ENCODE assay signal across 14 mouse cellular contexts in genomic region chr19:47492422-47492821, GRCm38 (mm10). TPM values are rescaled to one million over a fixed set of nuclear protein-coding genes. Genes with fewer than 3 reads are reported as not detected.
DNase-seq lines count a peak whose midpoint lies in the region; ATAC-seq lines count a peak whose summit lies in the region.
"Had no signal": no experiment of that assay in that cellular context is flagged by ENCODE, and none has a peak within 500 bp of the region (broad histone marks: within the 10 kb centered on the region; RNA-seq: fewer than 3 reads in every experiment).

No protein-coding gene starts in this region.

- no peak overlapping the region for H3K4me2 ChIP-seq in forebrain, embryonic 16.5 days (ENCODE audit: low read length)
- no peak overlapping the region for H3K4me2 ChIP-seq in neural tube, embryonic 11.5 days (ENCODE audit: low read depth)
- H3K4me2 ChIP-seq in hindbrain, embryonic 14.5 days (replicated peaks), result no peak overlapping the region
- H3K4me2 ChIP-seq: embryonic facial prominence, embryonic 12.5 days had no signal

- 40% methylated on average over 6 of the region's 6 CpGs for WGBS in forebrain, embryonic 10.5 days
- WGBS in forebrain, embryonic 16.5 days, result 15% methylated on average over 6 of the region's 6 CpGs
- 56% methylated on average over 6 of the region's 6 CpGs for WGBS in neural tube, embryonic 11.5 days
- 19% methylated on average over 6 of the region's 6 CpGs for WGBS in hindbrain, embryonic 14.5 days

- H3K9me3 ChIP-seq in forebrain, embryonic 10.5 days, result peaks cover 9% of the 10 kb centered on the region; the same call in 1 of the 2 replicates
- H3K9me3 ChIP-seq in forebrain, embryonic 16.5 days (ENCODE audit: control insufficient read depth, low read length), result 0 out of 2 replicates have a peak, but pooled peaks cover 2% of the 10 kb centered on the region
- no peaks in the 10 kb centered on the region for H3K9me3 ChIP-seq in neural tube, embryonic 11.5 days (ENCODE audit: control insufficient read depth, low read length)
- peaks cover 4% of the 10 kb centered on the region for H3K9me3 ChIP-seq in hindbrain, embryonic 14.5 days (ENCODE audit: control insufficient read depth, low read length)
- H3K9me3 ChIP-seq: embryonic facial prominence, embryonic 12.5 days had no signal

- 0 out of 2 replicates have a peak overlapping the region, but pooled peaks have one; percentile 38 for H3K4me3 ChIP-seq in forebrain, embryonic 10.5 days
- no peak overlapping the region for H3K4me3 ChIP-seq in forebrain, embryonic 16.5 days (replicated peaks; ENCODE audit: low read length)
- no peak overlapping the region for H3K4me3 ChIP-seq in neural tube, embryonic 11.5 days (ENCODE audit: low read depth, low read length)
- no peak overlapping the region for H3K4me3 ChIP-seq in hindbrain, embryonic 14.5 days (replicated peaks; ENCODE audit: low read length)
- H3K4me3 ChIP-seq: embryonic facial prominence, embryonic 12.5 days had no signal

- H3K9ac ChIP-seq in forebrain, embryonic 16.5 days (replicated peaks; ENCODE audit: low read depth, low read length), result no peak overlapping the region
- no peak overlapping the region for H3K9ac ChIP-seq in neural tube, embryonic 11.5 days (ENCODE audit: low read length)
- no peak overlapping the region for H3K9ac ChIP-seq in hindbrain, embryonic 14.5 days
- H3K9ac ChIP-seq: embryonic facial prominence, embryonic 12.5 days; liver, embryonic 14.5 days had no signal

- peaks cover 35% of the 10 kb centered on the region for H3K4me1 ChIP-seq in forebrain, embryonic 10.5 days
- H3K4me1 ChIP-seq in forebrain, embryonic 16.5 days (replicated peaks; ENCODE audit: control insufficient read depth, insufficient read depth, low read length), result peaks cover 16% of the 10 kb centered on the region
- peaks cover 7% of the 10 kb centered on the region; the same call in 1 of the 2 replicates for H3K4me1 ChIP-seq in neural tube, embryonic 11.5 days (ENCODE audit: control insufficient read depth, insufficient read depth, low read length)
- H3K4me1 ChIP-seq in hindbrain, embryonic 14.5 days (replicated peaks; ENCODE audit: control insufficient read depth, insufficient read depth, low read length), result peaks cover 19% of the 10 kb centered on the region
- H3K4me1 ChIP-seq: embryonic facial prominence, embryonic 12.5 days had no signal

- DNase-seq in forebrain, embryonic 10.5 days (ENCODE audit: extremely low spot score, low spot score), result no peak
- DNase-seq in neural tube, embryonic 11.5 days (ENCODE audit: low spot score), result no peak
- no peak for DNase-seq in neural tube, embryonic 10.5 days (ENCODE audit: extremely low spot score, low spot score)
- no peak for DNase-seq in hindbrain, embryonic 14.5 days (ENCODE audit: low spot score)
- DNase-seq in cerebellum, adult 18-20 months, result no peak
- DNase-seq in right cerebral cortex, postnatal 4 days, result no peak
- DNase-seq in layer of hippocampus, postnatal 25 days (ENCODE audit: extremely low spot score in 1 of 2, low spot score in 1 of 2), result no peak
- DNase-seq: cerebellum, adult 9-10 months; heart, postnatal 4 days; kidney, adult 9 months had no signal

- H3K36me3 ChIP-seq in forebrain, embryonic 10.5 days (replicated peaks), result no peaks in the 10 kb centered on the region
- no peaks in the 10 kb centered on the region for H3K36me3 ChIP-seq in forebrain, embryonic 16.5 days (ENCODE audit: control insufficient read depth, insufficient read depth)
- H3K36me3 ChIP-seq in neural tube, embryonic 11.5 days (ENCODE audit: control insufficient read depth, insufficient read depth, low read length), result no peaks in the 10 kb centered on the region
- no peaks in the 10 kb centered on the region for H3K36me3 ChIP-seq in hindbrain, embryonic 14.5 days (replicated peaks; ENCODE audit: control insufficient read depth, insufficient read depth)
- H3K36me3 ChIP-seq: embryonic facial prominence, embryonic 12.5 days; G1E had no signal

- no peak for ATAC-seq in forebrain, embryonic 16.5 days
- ATAC-seq in neural tube, embryonic 11.5 days (ENCODE audit: insufficient read depth, low FRiP score, low TSS enrichment), result no peak
- ATAC-seq in hindbrain, embryonic 14.5 days (ENCODE audit: low FRiP score), result no peak

- H3K27ac ChIP-seq in forebrain, embryonic 10.5 days, result peak overlapping the region; percentile 85
- H3K27ac ChIP-seq in forebrain, embryonic 16.5 days (ENCODE audit: low read length), result no peak overlapping the region
- peak overlapping the region; percentile 7; the same call in 1 of the 2 replicates for H3K27ac ChIP-seq in neural tube, embryonic 11.5 days (ENCODE audit: low read depth, low read length)
- peak overlapping the region; percentile 57 for H3K27ac ChIP-seq in hindbrain, embryonic 14.5 days
- H3K27ac ChIP-seq: embryonic facial prominence, embryonic 12.5 days; liver, embryonic 14.5 days had no signal

- no peaks in the 10 kb centered on the region for H3K27me3 ChIP-seq in forebrain, embryonic 10.5 days (ENCODE audit: poor library complexity, severe bottlenecking)
- no peaks in the 10 kb centered on the region for H3K27me3 ChIP-seq in forebrain, embryonic 16.5 days (replicated peaks; ENCODE audit: control insufficient read depth, insufficient read depth, low read length)
- no peaks in the 10 kb centered on the region for H3K27me3 ChIP-seq in neural tube, embryonic 11.5 days (ENCODE audit: control insufficient read depth, insufficient read depth, low read length)
- no peaks in the 10 kb centered on the region for H3K27me3 ChIP-seq in hindbrain, embryonic 14.5 days (ENCODE audit: control insufficient read depth, insufficient read depth, low read length)
- H3K27me3 ChIP-seq: embryonic facial prominence, embryonic 12.5 days had no signal

RNA-seq across cellular contexts. Expression of gene Sh3pxd2a, which starts 28.2 kb away (rescaled TPM):
- polyA plus RNA-seq in forebrain, embryonic 10.5 days (2016; fragmentation: Nextera tagmentation; extraction: Ambion mirVana), result 1.5 and 1.8 TPM in 2 replicates
- 2.1 and 2.2 TPM in 2 replicates for polyA plus RNA-seq in forebrain, embryonic 16.5 days (2015; fragmentation: Nextera tagmentation; extraction: Ambion mirVana)
- 4.7 and 5.7 TPM in 2 replicates for polyA plus RNA-seq in neural tube, embryonic 11.5 days (2014; fragmentation: Nextera tagmentation; extraction: Ambion mirVana)
- polyA plus RNA-seq in hindbrain, embryonic 14.5 days (2014; fragmentation: Nextera tagmentation; extraction: Ambion mirVana), result 2.8 and 3.0 TPM in 2 replicates
- total RNA-seq in layer of hippocampus, postnatal 25 days (2021), result 10 to 100 TPM; 31.9 to 36.9 TPM
- polyA plus RNA-seq: G1E had no signal

RNA-seq across cellular contexts. Expression of gene Stn1, which starts 44.9 kb away (rescaled TPM):
- polyA plus RNA-seq in forebrain, embryonic 10.5 days (2016; fragmentation: Nextera tagmentation; extraction: Ambion mirVana), result 64.3 and 68.1 TPM in 2 replicates
- 30.0 and 34.0 TPM in 2 replicates for polyA plus RNA-seq in forebrain, embryonic 16.5 days (2015; fragmentation: Nextera tagmentation; extraction: Ambion mirVana)
- 54.8 and 56.7 TPM in 2 replicates for polyA plus RNA-seq in neural tube, embryonic 11.5 days (2014; fragmentation: Nextera tagmentation; extraction: Ambion mirVana)
- 26.8 and 30.9 TPM in 2 replicates for polyA plus RNA-seq in hindbrain, embryonic 14.5 days (2014; fragmentation: Nextera tagmentation; extraction: Ambion mirVana)
- total RNA-seq in layer of hippocampus, postnatal 25 days (2021), result 10 to 100 TPM; 22.7 to 23.5 TPM
